Mouse (Mus musculus) lung, postnatal 4 days (tissue): ENCODE data around the gene Gm4737.
A peak's percentile ranks its signal among the peaks of the same experiment; 100 is the strongest.
"Not testable (repeated sequence)": the region's sequence is repeated elsewhere in the genome, so short reads cannot be mapped to it uniquely, and the experiment has no call there.

Experiments
- DNase-seq, 2 experiments: peaks; one replicate each; pipeline ENCODE4 v3.0.0; 2021

Gene Gm4737

GRCm38 (mm10) chr16:46154832-46155231 lies at the start of gene Gm4737:
TSS of gene Gm4737 (minus strand) at chr16:46155077.
- not testable (repeated sequence) for DNase-seq

- DNase-seq: no peak
These were observed 40.9 kb upstream of the Gm4737 start for GRCm38 (mm10) chr16:46195792-46196191.

- DNase-seq: no peak
These were observed 28.2 kb upstream of the Gm4737 start for GRCm38 (mm10) chr16:46183096-46183495.

- no peak for DNase-seq
These were observed 23.4 kb upstream of the Gm4737 start for GRCm38 (mm10) chr16:46178121-46178801.

GRCm38 (mm10) chr16:46173039-46173438 lies 18.2 kb upstream of the Gm4737 start:
- no peak for DNase-seq

GRCm38 (mm10) chr16:46166971-46167370 lies 12.1 kb upstream of the Gm4737 start:
- DNase-seq: no peak

GRCm38 (mm10) chr16:46165305-46165704 lies 10.4 kb upstream of the Gm4737 start:
- DNase-seq: no peak

- DNase-seq: no peak
These were observed 3.7 kb downstream of the Gm4737 start for GRCm38 (mm10) chr16:46151141-46151540.

- DNase-seq: no peak
These were observed 6.1 kb downstream of the Gm4737 start for GRCm38 (mm10) chr16:46148661-46149341.

GRCm38 (mm10) chr16:46146962-46147361 lies 7.9 kb downstream of the Gm4737 start:
- DNase-seq: no peak

GRCm38 (mm10) chr16:46122238-46122637 lies 32.6 kb downstream of the Gm4737 start:
- DNase-seq: no peak

- DNase-seq: peak in 1 of 2 experiments; percentile 13
These were observed 33.5 kb downstream of the Gm4737 start for GRCm38 (mm10) chr16:46121420-46121819.

GRCm38 (mm10) chr16:46120607-46121006 lies 34.3 kb downstream of the Gm4737 start:
- DNase-seq: no peak

GRCm38 (mm10) chr16:46120020-46120419 lies 34.9 kb downstream of the Gm4737 start, which contains the start of gene Cd96:
TSS of gene Cd96 (minus strand) at chr16:46120251.
- DNase-seq: peak in 1 of 2 experiments; percentile 10

- no peak for DNase-seq
These were observed 37.2 kb downstream of the Gm4737 start for GRCm38 (mm10) chr16:46117645-46118044.

- DNase-seq: no peak
These were observed 40.1 kb downstream of the Gm4737 start for GRCm38 (mm10) chr16:46114727-46115126.

- DNase-seq: no peak
These were observed 45.3 kb downstream of the Gm4737 start for GRCm38 (mm10) chr16:46109536-46109935.

- no peak for DNase-seq
These were observed 47.4 kb downstream of the Gm4737 start for GRCm38 (mm10) chr16:46107431-46107830.

GRCm38 (mm10) chr16:46104491-46104890 lies 50.4 kb downstream of the Gm4737 start:
- DNase-seq: no peak
